Mouse (Mus musculus) adrenal gland, adult (tissue): ENCODE data around the gene Spop.

ENCODE experiments used
- DNase-seq, 2 experiments: peaks; one replicate each; pipeline ENCODE4 v3.0.0; 2022 to 2023; ENCODE audit warnings: low spot score in 1 of 2; ENCODE audit not compliant: inconsistent age in 2 of 2

Spop gene

GRCm38 (mm10) chr11:95414536-95415161, 769 bp downstream of the Spop start:
- DNase-seq = peak; percentile 96 to 98

- DNase-seq = peak in 1 of 2 experiments; percentile 62
Measured at GRCm38 (mm10) chr11:95415931-95416330, 2.1 kb downstream of the Spop start.

- DNase-seq = peak in 1 of 2 experiments; percentile 62
Measured at GRCm38 (mm10) chr11:95417341-95417740, 3.5 kb downstream of the Spop start.

- no peak for DNase-seq
Measured at GRCm38 (mm10) chr11:95420880-95421435, 7.1 kb downstream of the Spop start.

- peak in 1 of 2 experiments; percentile 29 for DNase-seq
Measured at GRCm38 (mm10) chr11:95423505-95423904, 9.6 kb downstream of the Spop start.

GRCm38 (mm10) chr11:95431344-95431743, 17.5 kb downstream of the Spop start:
- peak in 1 of 2 experiments; percentile 51 for DNase-seq

- DNase-seq = peak in 1 of 2 experiments; percentile 75
Measured at GRCm38 (mm10) chr11:95432194-95432593, 18.3 kb downstream of the Spop start.

- DNase-seq = no peak
Measured at GRCm38 (mm10) chr11:95445371-95445770, 31.5 kb downstream of the Spop start.

GRCm38 (mm10) chr11:95446580-95447305, 32.9 kb downstream of the Spop start:
- DNase-seq = no peak

GRCm38 (mm10) chr11:95448346-95448745, 34.5 kb downstream of the Spop start:
- no peak for DNase-seq

GRCm38 (mm10) chr11:95455331-95455730, 41.5 kb downstream of the Spop start:
- no peak for DNase-seq

- no peak for DNase-seq
Measured at GRCm38 (mm10) chr11:95460872-95461271, 47.0 kb downstream of the Spop start.

GRCm38 (mm10) chr11:95462168-95462567, 48.3 kb downstream of the Spop start:
- no peak for DNase-seq

GRCm38 (mm10) chr11:95467731-95468130, 53.9 kb downstream of the Spop start:
- DNase-seq = peak; percentile 45 to 79

GRCm38 (mm10) chr11:95472942-95473341, 59.1 kb downstream of the Spop start:
- no peak for DNase-seq

- peak in 1 of 2 experiments; percentile 57 for DNase-seq
Measured at GRCm38 (mm10) chr11:95473456-95473855, 59.6 kb downstream of the Spop start.

GRCm38 (mm10) chr11:95476323-95476722, 62.4 kb downstream of the Spop start:
- DNase-seq = no peak

- DNase-seq = no peak
Measured at GRCm38 (mm10) chr11:95479458-95479857, 65.6 kb downstream of the Spop start.

- DNase-seq = peak in 1 of 2 experiments; percentile 63
Measured at GRCm38 (mm10) chr11:95480662-95481061, 66.8 kb downstream of the Spop start.

GRCm38 (mm10) chr11:95485634-95486033, 71.8 kb downstream of the Spop start:
- no peak for DNase-seq

- no peak for DNase-seq
Measured at GRCm38 (mm10) chr11:95487237-95487636, 73.4 kb downstream of the Spop start.

- DNase-seq = peak; percentile 82 to 89
Measured at GRCm38 (mm10) chr11:95490104-95490503, 76.2 kb downstream of the Spop start.
